Mouse (Mus musculus): ENCODE results near the gene Pcolce.

DNA sequence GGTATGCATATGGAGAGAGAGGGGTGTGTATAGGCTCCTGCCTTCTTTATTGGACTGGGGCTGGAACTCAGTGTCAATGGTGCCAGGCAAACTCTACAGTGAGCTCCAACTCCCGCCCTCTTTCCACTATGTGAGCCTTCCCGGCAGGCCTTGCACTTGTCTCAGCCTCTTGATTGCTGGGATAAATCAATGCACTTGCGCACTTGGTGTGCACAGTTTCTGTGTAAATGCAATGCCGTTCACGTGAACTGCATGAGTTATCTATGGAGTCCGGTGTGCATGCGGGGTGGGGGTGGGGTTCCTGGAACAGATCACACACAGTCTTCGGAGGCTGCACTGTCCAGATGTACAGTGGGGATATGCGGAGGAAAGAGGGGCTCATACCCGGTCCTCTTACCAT is 39.8 kb upstream of the Pcolce start:
- TF ChIP-seq CTCF (IDR thresholded peaks at IDR 0.05) (no peak), EP300 (IDR thresholded peaks at IDR 0.05) (no peak)

Data from lung, postnatal 0 days (tissue).